Mouse (Mus musculus) embryo, embryonic 9.5 days (tissue): ENCODE measurements around the gene Sorl1.

Experiments
- DNase-seq: peaks from one replicate; pipeline ENCODE4 v3.0.0-alpha.2; 2017; ENCODE audit errors: extremely low spot score

The Sorl1 gene

GRCm38 (mm10) chr9:42019308-42020031, 104.6 kb downstream of the Sorl1 start:
- DNase-seq = peak; percentile 52

- no peak for DNase-seq
These were observed 115.6 kb downstream of the Sorl1 start for GRCm38 (mm10) chr9:42008501-42008900.

DNA sequence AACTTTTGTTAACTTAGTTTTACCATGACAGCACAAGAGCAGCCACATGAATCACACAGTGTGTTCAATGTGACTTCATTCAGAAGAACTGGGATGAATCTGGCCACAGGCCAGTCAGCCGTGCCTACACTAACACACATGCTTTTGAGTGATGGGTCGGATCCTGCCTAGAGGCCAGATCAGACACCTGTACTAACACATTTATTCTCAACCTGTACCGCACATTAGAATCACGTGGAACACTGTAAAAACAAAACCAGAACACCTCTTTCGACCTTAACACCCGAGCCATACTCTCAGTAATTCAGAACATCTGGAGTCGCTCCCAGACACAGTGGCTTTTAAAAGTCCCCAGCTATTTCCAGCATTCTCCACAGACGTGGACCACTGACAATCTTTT, 119.0 kb downstream of the Sorl1 start:
- DNase-seq = peak; percentile 20

DNA sequence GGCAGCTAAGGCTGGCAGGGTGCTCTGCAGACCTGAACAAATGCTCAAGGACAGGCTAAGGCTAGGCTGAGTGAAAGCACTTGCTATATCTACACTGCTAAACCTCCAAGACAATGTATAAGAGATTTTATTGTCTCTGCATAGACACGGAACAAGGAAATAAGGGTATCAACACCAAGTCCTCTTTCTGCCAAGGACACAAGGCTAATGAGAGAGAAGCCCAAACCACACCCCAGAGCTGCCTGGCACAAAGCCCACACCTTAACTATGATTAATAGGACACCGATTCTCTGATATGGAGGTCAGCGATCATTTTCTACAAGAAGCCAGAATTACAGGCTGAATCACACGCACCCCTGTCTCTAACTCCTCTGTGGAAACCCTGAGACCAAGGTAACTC, 120.0 kb downstream of the Sorl1 start:
- no peak for DNase-seq

GRCm38 (mm10) chr9:41999498-42000473, 124.3 kb downstream of the Sorl1 start:
- peak; percentile 61 for DNase-seq

DNA sequence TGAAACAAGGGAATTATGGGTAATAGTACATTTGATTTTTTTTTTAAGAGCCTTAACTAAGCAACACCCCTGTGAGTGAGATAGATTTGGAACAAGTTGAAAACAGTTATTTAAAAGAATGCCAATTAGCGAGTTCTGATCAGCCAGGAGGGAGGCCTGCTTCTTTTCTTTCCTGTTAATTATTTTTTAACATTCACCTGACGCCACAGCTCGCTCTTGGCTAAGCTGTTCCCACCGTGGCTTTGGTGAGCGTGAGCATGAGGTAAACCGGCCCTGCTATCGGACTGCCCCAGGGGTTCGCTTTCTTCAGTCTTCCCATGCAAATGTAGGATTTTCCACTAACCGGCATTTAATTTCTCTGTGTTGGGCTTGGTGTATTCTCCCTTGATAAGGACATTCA, 128.8 kb downstream of the Sorl1 start:
- DNase-seq = no peak

DNA sequence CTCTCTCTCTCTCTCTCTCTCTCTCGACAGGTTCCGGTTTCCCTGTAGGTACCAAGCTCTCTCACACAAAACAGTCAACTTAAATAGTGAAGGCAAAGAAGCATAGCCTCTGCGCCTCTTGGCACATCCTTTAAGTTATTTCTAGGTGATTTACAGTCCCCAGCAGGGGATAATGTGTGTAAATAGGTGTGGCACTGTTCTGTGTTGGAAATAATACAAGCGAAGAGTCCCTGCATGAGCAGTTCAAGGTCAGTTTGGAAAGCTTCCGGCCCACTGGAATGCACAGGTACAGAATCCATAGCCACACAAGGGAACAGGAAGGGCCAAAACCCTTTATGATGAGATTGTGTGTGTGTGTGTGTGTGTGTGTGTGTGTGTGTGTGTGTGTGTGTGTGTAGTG, 130.3 kb downstream of the Sorl1 start:
- DNase-seq = no peak

DNA sequence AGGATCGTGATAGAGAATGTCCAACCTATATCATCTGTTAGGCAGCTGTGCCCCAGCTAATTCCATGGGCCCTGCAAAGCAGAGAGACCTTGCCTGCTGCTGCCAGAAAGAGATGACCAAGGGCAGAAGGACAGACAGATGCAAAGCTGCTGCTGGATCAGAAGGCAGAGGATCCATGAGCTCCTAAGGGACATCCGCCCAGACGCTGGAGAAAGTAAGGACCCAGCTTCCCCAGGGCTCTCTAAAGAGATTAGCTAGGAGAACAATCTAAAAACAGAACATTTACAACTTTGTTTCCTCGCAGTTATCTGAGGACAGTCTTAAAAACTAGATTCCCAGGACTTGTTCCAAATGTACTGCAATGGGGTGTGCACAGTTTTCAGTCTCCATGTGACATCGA, 131.3 kb downstream of the Sorl1 start:
- no peak for DNase-seq

DNA sequence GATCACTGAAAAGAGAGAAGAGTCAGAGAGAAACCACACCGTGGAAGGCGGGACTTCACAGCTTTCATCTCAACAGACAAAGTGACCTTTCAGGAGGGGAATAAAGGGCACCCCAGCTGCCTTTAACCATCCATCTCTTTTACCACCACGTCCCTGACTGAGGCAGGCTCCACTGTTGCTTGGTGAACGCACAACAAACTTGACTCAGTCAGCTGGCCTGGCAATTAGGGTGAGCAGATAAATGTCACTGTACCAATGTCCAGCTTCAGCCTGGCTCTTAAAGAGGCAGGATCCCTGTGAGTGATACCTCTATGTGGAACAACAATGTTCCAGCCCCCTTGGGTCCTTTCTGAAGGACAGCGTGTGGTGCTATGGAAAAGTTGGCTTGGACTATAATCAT, 138.5 kb downstream of the Sorl1 start:
- no peak for DNase-seq

DNA sequence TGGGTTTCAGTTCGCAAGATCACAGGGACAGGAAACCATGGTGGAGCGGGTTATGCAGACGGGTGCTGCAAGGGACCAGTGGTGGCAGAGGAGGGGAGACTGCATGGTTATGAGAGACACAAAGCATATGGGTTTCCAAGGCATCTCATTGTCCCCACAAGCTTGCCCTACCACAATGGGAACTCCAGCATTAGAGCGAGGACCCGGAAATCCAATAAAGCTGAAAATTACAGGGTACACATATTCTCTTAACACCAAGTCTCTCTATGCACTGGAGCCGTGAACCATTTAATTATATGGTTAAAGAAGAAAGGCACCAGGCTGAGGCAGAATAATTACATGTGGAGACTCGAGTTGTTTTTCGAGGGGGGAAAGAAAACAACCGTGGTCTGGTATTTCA, 139.0 kb downstream of the Sorl1 start:
- no peak for DNase-seq

DNA sequence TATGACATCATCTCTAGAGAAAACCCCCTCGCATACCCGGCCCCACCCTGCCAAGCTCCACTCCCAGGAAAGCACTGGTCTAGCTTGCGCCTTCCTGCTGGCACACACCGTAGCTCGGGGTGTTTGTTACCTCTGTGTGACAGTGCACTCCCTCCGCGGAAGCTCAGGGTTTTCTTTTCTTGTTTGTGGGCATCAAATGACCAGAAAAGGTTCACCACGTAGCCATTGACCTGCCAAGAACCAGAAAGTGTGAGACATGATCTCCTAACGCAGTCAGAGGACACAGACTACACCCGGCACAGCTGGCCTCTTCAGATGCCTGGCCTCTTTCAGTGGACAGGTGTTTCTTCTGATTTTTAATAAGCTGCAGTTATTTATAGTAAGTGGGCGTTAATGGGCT, 139.8 kb downstream of the Sorl1 start:
- DNase-seq = no peak

DNA sequence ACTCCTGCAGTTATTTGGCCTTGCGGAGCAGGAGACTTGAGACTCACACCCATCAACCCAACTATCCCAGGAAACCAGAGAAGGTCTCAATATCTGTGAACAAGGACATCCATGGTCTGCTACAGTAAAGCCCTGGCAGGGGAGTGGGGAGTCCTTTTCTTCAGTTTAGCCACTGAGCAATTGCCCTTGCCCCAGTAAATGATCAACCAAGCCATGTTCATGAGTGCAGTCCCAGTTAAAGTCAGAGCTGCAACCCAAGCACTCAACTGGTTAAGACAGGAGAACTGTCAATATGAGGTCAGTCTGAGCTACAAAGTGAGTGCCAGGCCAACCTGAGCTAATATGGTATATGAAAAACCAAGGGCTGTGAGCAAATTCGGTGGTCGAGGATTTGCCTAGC, 140.8 kb downstream of the Sorl1 start:
- DNase-seq = no peak

GRCm38 (mm10) chr9:41982760-41983159, 141.3 kb downstream of the Sorl1 start:
- no peak for DNase-seq

GRCm38 (mm10) chr9:41982023-41982422, 142.1 kb downstream of the Sorl1 start:
- DNase-seq = no peak

- no peak for DNase-seq
These were observed 142.8 kb downstream of the Sorl1 start for GRCm38 (mm10) chr9:41981306-41981705.

- no peak for DNase-seq
These were observed 143.3 kb downstream of the Sorl1 start for GRCm38 (mm10) chr9:41980796-41981195.

DNA sequence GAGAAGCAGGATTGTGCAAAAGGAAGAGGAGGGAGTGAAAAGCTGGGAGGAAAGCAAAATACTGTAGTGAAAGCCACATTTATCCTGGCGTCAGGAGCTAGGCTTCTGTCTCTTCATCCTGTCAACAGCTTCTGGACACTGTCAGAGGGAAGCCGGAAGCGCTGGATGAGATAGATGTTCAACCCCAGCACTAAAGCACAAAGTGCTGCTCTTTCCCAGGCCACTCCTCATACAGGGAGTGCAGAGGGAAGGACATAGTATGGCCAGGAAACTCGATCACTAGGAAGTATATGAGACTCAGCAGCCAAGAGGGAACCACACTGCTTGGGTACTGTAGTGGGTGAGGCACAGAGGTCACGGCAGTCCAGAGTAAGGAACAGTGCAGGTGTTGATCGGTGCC, 145.7 kb downstream of the Sorl1 start:
- DNase-seq = no peak

DNA sequence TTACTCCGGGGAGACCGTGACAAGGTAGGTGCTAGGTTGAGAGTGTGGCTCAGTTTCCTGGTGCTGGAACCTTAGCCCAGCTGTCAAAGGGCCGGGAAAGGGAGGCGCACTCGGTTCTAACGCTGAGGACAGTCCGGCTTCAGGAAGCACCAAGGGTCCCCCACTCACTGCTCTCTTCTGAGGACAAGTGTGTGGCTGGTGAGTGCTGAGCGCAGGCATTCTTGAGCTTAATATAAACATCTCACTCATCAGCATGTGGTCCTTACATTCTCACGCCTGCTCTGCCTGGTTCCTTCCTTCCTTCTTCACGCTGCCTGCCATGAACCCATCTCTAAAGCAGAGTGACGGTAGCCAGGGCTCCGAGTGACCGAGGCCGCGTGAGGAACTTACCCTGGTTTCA, 148.1 kb downstream of the Sorl1 start:
- no peak for DNase-seq

GRCm38 (mm10) chr9:41974661-41975060, 149.4 kb downstream of the Sorl1 start:
- DNase-seq = no peak

GRCm38 (mm10) chr9:41973775-41974657, 150.1 kb downstream of the Sorl1 start:
- DNase-seq = peak; percentile 64

DNA sequence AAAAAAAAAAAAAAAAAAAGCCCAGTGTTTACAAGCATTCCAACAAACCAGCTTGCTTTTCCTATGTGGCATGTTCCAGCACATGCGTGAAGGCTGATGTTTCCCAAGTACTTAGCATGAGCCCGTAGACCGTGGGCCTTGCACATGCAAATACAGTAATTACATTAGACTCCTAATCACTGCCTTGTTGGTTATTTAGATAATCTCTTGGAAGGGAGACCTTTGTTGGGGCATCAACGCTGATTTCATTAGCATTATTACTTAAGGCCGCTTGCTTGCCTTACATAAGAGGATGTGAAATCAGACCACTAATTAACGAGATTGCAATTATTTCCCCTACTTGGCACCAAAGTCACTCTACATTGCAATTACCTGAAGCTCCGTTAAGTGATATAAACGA, 154.1 kb downstream of the Sorl1 start:
- no peak for DNase-seq
